Mouse (Mus musculus): ENCODE data around the gene Srgn. TPM values are rescaled to one million over a fixed set of nuclear protein-coding genes. Genes with fewer than 3 reads are reported as not detected.
"Not testable (repeated sequence)": the region's sequence is repeated elsewhere in the genome, so short reads cannot be mapped to it uniquely, and the experiment has no call there.

The Srgn gene
- total RNA-seq, 2 experiments from 2014 or later: 7.1 to 9.7 TPM

- Histone ChIP-seq H3K27ac (no peak overlapping the region), H3K4me3 (no peak overlapping the region)
- intact Hi-C loops (cut with DNase I): no loop called here
- TF ChIP-seq CTCF (IDR thresholded peaks at IDR 0.05): no peak
- DNase-seq (ENCODE audit: extremely low spot score in 1 of 2, low spot score in 2 of 2): no peak
Measured at GRCm38 (mm10) chr10:62469736-62470135, 57.5 kb downstream of the Srgn start.

- no peak for TF ChIP-seq CTCF (IDR thresholded peaks at IDR 0.05)
- Histone ChIP-seq H3K27ac (no peak overlapping the region), H3K4me3 (no peak overlapping the region)
- intact Hi-C loops (cut with DNase I): no loop called here
- DNase-seq (ENCODE audit: extremely low spot score in 1 of 2, low spot score in 2 of 2): no peak
Measured at GRCm38 (mm10) chr10:62461321-62461720, 65.9 kb downstream of the Srgn start.

- DNase-seq (ENCODE audit: extremely low spot score in 1 of 2, low spot score in 2 of 2); H3K4me3 ChIP-seq; intact Hi-C loops (cut with DNase I); H3K27ac ChIP-seq: not testable (repeated sequence)
Measured at GRCm38 (mm10) chr10:62452001-62452400, 75.2 kb downstream of the Srgn start.

GRCm38 (mm10) chr10:62450280-62450640 is 77.0 kb downstream of the Srgn start:
- no peak for TF ChIP-seq CTCF (IDR thresholded peaks at IDR 0.05)
- peak overlapping the region; percentile 100 for H3K27ac ChIP-seq
- H3K4me3 ChIP-seq: peak overlapping the region; percentile 98
- DNase-seq (ENCODE audit: extremely low spot score in 1 of 2, low spot score in 2 of 2): no peak
- intact Hi-C loops (cut with DNase I): no loop called here

- peak within 1 kb of the TSS; percentile 98 for H3K4me3 ChIP-seq
- H3K27ac ChIP-seq: peak within 1 kb of the TSS; percentile 100
- intact Hi-C loops (cut with DNase I): loop anchor here (2.0 to 5.0 kb wide), 2 partner anchors 37 to 108 kb away; partner anchors contain the start of gene Vps26a
- no peak for TF ChIP-seq CTCF (IDR thresholded peaks at IDR 0.05)
- DNase-seq (ENCODE audit: extremely low spot score in 1 of 2, low spot score in 2 of 2): peak; percentile 89 to 94
Measured at GRCm38 (mm10) chr10:62449364-62450279, 77.6 kb downstream of the Srgn start, which contains the start of the genes 4930507D05Rik and Supv3l1. Gene 4930507D05Rik (plus strand): TSS chr10:62449489. Gene Supv3l1 (minus strand): TSS chr10:62449738.

Other genes starting within 250 kb of the Srgn start
- gene Hk1, start 147.5 kb downstream of the Srgn start, total RNA-seq (2021): 100 to 1,000 TPM; 298 to 310 TPM
- gene Hkdc1, start 105.0 kb downstream of the Srgn start, total RNA-seq (2021): 10 to 100 TPM; 10.1 to 11.4 TPM
- 1 to 10 TPM; 1.1 to 1.4 TPM for gene 4930507D05Rik, start 78.0 kb downstream of the Srgn start, total RNA-seq (2021)
- 10 to 100 TPM; 21.8 to 24.8 TPM for gene Supv3l1, start 77.7 kb downstream of the Srgn start, total RNA-seq (2021)
- 10 to 100 TPM; 46.9 to 47.4 TPM for gene Vps26a, start 40.6 kb downstream of the Srgn start, total RNA-seq (2021)
- 100 to 1,000 TPM; 180 to 185 TPM for gene Kif1bp, start 51.0 kb upstream of the Srgn start, total RNA-seq (2021)
- gene Ddx21, start 74.8 kb upstream of the Srgn start, total RNA-seq (2021): 10 to 100 TPM; 21.1 to 21.8 TPM
- 10 to 100 TPM; 86.3 to 91.1 TPM for gene Ddx50, start 123.8 kb upstream of the Srgn start, total RNA-seq (2021)
- 1 to 10 TPM; 4.2 to 5.8 TPM for gene Stox1, start 198.7 kb upstream of the Srgn start, total RNA-seq (2021)